Mouse (Mus musculus) heart, embryonic 10.5 days (tissue): ENCODE results near the gene Hspbap1. TPM values are rescaled to one million over a fixed set of nuclear protein-coding genes. Genes with fewer than 3 reads are reported as not detected.
A peak's percentile ranks its signal among the peaks of the same experiment; 100 is the strongest.

Source experiments
- DNase-seq: peaks from one replicate; pipeline ENCODE4 v3.0.0-alpha.2; 2017; ENCODE audit warnings: low spot score
- H3K27ac ChIP-seq: fragments of 300-500 bp; sonication (generic); 2 replicates; pipeline ENCODE4 v1.5.1; 2016; ENCODE audit warnings: mild to moderate bottlenecking
- H3K27me3 ChIP-seq: fragments of 300-500 bp; sonication (generic); 2 replicates; pipeline ENCODE4 v1.6.1; 2016; ENCODE audit warnings: mild to moderate bottlenecking; ENCODE audit not compliant: poor library complexity, insufficient read depth, severe bottlenecking
- H3K36me3 ChIP-seq: fragments of 300-500 bp; sonication (generic); 2 replicates; pipeline ENCODE4 v1.6.1; 2016; ENCODE audit warnings: mild to moderate bottlenecking, moderate library complexity
- H3K4me1 ChIP-seq: fragments of 300-500 bp; sonication (generic); 2 replicates; pipeline ENCODE4 v1.6.1; 2016; ENCODE audit warnings: mild to moderate bottlenecking
- H3K4me3 ChIP-seq: fragments of 300-500 bp; sonication (generic); 2 replicates; pipeline ENCODE4 v1.5.1; 2016; ENCODE audit warnings: mild to moderate bottlenecking, moderate library complexity
- H3K9me3 ChIP-seq: fragments of 300-500 bp; sonication (generic); 2 replicates; pipeline ENCODE4 v1.6.1; 2016; ENCODE audit warnings: mild to moderate bottlenecking, moderate library complexity
- WGBS: fragments of 180-500 bp; shearing (Covaris S2); methylation state at CpG from one replicate; pipeline ENCODE4 v1.1.7; 2016; 5-methylcytosine and 5-hydroxymethylcytosine counted together
- polyA plus RNA-seq: library from polyadenylated mRNA; unstranded; fragments of >200 nt; fragmentation: Nextera tagmentation; extraction: Ambion mirVana; gene quantifications from 2 replicates; pipeline ENCODE4 v1.2.1, GENCODE M21; 2016

Hspbap1 gene
- polyA plus RNA-seq, 1 experiment from 2014 or later = 21.8 TPM

DNA sequence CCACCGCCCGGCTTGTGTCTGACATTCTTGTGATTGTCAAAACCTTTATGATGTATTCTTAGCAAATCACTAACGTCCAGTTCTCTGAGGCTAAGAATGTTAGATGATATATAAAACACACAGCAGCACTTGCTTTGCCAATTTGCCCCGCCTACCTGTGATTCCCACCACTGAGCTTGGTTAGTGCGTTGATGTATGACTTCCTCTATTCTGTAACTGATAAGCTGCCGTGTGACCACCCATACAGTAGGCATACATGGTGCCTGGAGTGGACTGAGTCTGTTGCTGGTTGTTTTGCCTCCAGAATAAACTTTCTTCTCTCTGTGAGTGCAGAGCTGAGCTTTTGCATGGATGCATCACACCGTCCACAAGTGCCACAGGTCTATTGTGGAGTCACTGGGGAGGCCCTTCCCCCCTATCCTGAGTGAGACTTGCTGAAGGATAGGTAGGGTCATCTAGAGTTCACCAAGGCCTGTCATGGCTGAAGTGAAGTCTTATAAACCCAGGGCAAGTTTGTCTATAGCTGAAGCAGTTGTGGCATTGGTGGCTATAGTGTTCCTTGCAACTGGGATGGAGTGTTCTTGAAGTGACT lies 14.1 kb downstream of the Hspbap1 start:
- DNase-seq = peak; percentile 58
- Histone ChIP-seq H3K4me3 (no peak overlapping the region), H3K27me3 (no peaks in the 10 kb centered on the region), H3K4me1 (peaks cover 32% of the 10 kb centered on the region), H3K36me3 (peaks cover 9% of the 10 kb centered on the region; the same call in 1 of the 2 replicates), H3K9me3 (no peaks in the 10 kb centered on the region), H3K27ac (peak overlapping the region; percentile 10; the same call in 1 of the 2 replicates)
- 67% methylated on average over 7 of the region's 7 CpGs for WGBS

DNA sequence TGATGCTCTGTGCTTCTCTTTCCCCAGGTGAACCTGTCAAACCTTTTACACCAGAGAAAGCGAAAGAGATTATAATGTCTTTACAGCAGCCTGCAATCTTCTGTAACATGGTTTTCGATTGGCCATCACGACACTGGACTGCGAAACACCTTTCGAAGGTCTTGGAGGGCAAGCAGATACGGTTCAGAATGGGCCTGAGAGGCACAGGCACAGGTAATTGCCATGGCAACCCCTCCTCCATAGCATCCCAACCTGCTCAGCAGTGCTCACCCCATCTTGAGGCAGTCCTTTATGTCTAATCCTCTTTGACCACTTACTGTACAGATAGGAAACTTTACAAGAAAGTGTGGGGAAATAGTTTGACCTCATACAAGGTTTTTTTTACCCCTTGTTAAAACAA lies 17.0 kb downstream of the Hspbap1 start:
- 92% methylated on average over 6 of the region's 6 CpGs for WGBS
- H3K27ac ChIP-seq = no peak overlapping the region
- H3K9me3 ChIP-seq = no peaks in the 10 kb centered on the region
- peaks cover 21% of the 10 kb centered on the region; the same call in 1 of the 2 replicates for H3K36me3 ChIP-seq
- H3K27me3 ChIP-seq = no peaks in the 10 kb centered on the region
- peak; percentile 33 for DNase-seq
- H3K4me3 ChIP-seq = no peak overlapping the region
- peaks cover 36% of the 10 kb centered on the region for H3K4me1 ChIP-seq

DNA sequence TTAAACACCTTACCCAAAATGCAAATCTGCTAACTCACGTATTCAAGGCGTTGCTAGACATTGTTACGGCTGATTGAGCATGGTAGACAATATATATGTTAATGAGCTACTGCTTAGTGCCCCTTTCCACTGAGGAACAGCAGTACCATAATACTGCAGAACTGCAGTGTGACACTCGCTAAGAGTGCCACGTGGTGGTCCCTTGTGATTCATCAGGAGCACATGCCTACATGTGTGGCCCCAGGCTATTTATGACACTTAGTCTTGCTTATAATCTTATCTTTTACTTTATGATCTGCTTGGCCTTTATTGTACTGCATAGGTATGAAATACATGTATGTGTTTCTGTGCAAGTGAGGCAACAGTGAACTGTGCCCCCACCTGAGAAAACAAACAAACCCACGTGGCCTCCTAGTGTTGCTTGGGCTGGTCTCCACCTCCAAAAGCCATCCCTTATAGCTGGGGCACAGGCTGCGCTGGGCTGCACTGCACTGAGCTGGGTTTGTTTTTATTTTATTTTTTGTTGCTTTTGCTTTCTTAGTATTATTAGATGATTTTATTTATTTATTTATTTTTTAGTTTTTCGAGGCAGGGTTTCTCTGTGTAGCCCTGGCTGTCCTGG lies 17.5 kb downstream of the Hspbap1 start:
- Histone ChIP-seq H3K27ac (no peak overlapping the region), H3K4me1 (peaks cover 33% of the 10 kb centered on the region), H3K9me3 (no peaks in the 10 kb centered on the region), H3K36me3 (peaks cover 21% of the 10 kb centered on the region; the same call in 1 of the 2 replicates), H3K27me3 (no peaks in the 10 kb centered on the region), H3K4me3 (no peak overlapping the region)
- DNase-seq = peak; percentile 61
- WGBS = 90% methylated on average over 8 of the region's 8 CpGs

DNA sequence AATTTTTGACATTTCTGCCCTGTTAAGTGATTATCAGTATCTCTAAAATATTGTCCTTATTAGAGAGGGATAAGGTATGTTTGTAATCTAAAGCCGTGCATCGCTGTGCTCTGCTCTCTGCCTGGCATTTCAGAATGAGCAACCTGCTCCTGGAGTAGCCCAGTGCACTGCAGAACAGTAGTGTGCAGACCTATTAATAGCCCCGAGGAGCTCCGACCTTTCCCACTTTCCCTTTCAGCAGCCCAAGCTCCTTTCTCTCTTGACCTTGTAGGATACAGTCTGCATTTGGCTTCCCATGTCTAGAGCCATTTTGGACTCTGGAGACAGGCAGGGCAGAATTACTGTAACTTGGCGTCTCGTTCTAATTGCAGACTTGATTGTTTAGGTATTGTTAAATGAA lies 18.2 kb downstream of the Hspbap1 start:
- peak; percentile 77 for DNase-seq
- Histone ChIP-seq H3K4me1 (peaks cover 26% of the 10 kb centered on the region), H3K9me3 (no peaks in the 10 kb centered on the region), H3K27me3 (no peaks in the 10 kb centered on the region), H3K36me3 (peaks cover 21% of the 10 kb centered on the region; the same call in 1 of the 2 replicates), H3K4me3 (no peak overlapping the region), H3K27ac (peak overlapping the region; percentile 53; the same call in 1 of the 2 replicates)
- 66% methylated on average over 6 of the region's 6 CpGs for WGBS

DNA sequence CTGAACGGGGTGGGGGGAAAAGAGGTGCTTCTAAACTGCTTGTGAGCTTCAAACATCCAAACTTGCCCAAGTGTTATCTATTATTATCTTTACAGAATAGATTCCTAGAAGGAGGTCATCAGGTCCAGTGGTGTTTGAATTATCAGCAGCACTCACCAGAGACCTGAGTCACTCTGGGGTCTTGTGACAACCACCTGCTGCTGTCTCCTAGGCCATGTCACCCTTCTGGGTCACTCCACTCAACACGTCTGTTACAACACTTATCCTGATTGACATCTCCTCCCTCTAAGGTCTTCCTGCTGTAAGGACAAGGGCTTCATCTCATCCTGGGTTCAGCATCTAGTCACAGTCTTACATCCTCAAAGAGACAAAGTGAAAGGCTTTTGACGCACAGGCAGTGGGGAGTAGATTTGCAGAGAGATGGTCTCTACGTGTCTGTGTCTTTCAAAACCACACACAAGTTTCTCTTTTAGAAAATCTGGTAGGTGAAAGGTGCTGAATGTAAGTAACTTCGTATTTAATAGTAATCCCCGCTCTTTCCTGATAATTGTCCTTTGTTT lies 21.9 kb downstream of the Hspbap1 start:
- H3K36me3 ChIP-seq = peaks cover 24% of the 10 kb centered on the region; the same call in 1 of the 2 replicates
- no peak overlapping the region for H3K4me3 ChIP-seq
- peaks cover 16% of the 10 kb centered on the region for H3K4me1 ChIP-seq
- WGBS = 63% methylated on average over 6 of the region's 6 CpGs
- no peaks in the 10 kb centered on the region for H3K27me3 ChIP-seq
- peak; percentile 72 for DNase-seq
- H3K9me3 ChIP-seq = no peaks in the 10 kb centered on the region
- H3K27ac ChIP-seq = no peak overlapping the region

DNA sequence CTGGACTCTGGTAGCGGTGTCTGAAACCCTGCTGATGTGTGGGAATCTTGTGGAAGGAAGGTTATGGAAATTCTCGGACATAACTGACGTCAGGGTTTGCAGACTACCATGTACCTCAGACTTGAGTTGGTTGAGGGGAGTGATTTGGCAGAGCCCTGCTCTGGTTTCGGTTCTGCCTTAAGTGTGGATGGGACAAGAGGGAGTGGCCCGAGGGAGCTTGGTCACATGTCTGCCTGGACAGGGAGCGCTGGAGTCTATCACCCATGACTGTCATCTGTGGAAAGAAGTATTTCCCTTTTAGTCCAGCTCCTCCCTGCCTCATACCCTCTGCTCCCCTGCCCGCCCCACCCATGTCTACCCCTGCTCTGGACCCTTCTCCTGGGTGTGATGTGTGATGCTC lies 32.0 kb downstream of the Hspbap1 start:
- Histone ChIP-seq H3K4me1 (peaks cover 13% of the 10 kb centered on the region; the same call in 1 of the 2 replicates), H3K4me3 (no peak overlapping the region), H3K27me3 (no peaks in the 10 kb centered on the region), H3K36me3 (peaks cover 40% of the 10 kb centered on the region), H3K9me3 (no peaks in the 10 kb centered on the region), H3K27ac (no peak overlapping the region)
- 74% methylated on average over 7 of the region's 7 CpGs for WGBS
- DNase-seq = peak; percentile 65

DNA sequence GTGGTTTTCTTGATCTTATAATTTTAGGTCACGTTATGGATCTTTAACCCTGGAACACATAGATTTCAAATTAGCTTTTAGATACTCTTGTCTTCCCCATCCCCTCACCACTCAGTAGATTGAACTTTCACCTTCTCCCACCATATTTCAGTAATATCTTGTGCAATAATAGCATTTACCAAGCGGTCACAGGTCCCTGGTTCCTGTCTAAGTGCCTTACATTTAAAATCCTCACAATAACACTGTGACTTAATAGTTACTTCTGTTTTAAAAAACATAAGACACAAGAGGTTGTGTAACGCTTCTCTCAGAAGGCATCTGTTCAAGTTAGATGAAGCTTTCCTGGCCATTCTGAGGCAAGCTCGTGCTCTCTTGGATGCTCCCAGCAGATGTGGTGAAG lies 33.5 kb downstream of the Hspbap1 start:
- WGBS = 92% methylated on average over 4 of the region's 4 CpGs
- Histone ChIP-seq H3K4me3 (no peak overlapping the region), H3K36me3 (peaks cover 30% of the 10 kb centered on the region), H3K9me3 (no peaks in the 10 kb centered on the region), H3K4me1 (peaks cover 13% of the 10 kb centered on the region; the same call in 1 of the 2 replicates), H3K27ac (no peak overlapping the region), H3K27me3 (no peaks in the 10 kb centered on the region)
- peak; percentile 56 for DNase-seq

DNA sequence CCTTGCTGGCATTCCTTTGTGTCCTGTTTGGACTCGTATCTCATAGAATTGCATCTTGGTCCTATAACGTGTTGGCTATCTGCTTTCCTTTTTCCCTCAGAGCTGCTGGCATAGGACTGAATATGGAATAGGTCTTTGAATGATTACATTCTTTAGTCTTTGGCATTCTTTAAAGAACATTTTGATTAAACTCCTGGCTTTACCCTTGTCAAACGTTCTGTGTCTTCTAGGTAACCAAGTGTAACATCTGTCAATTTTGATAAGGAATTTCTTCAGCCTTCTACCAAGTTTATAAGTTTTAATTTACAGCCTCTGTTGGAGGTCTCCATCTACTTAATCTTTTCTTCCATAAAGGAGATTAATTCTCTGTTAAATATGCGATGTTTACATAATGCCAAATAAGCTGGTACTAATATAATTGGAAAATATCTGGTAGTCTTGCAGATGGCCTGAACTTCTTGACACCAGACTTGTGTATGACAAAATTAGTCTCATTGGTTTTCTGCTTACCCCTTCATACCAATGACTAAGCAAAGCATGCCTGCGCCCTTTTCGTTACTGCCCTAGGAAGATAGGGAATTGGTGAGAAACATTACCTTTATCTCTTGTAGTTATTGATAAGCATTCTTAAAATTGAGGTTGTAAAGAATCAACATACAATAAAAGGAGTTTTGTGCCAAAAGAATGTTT lies 36.9 kb downstream of the Hspbap1 start:
- Histone ChIP-seq H3K36me3 (peaks cover 15% of the 10 kb centered on the region), H3K27ac (no peak overlapping the region), H3K27me3 (no peaks in the 10 kb centered on the region), H3K9me3 (no peaks in the 10 kb centered on the region), H3K4me1 (peaks cover 10% of the 10 kb centered on the region; the same call in 1 of the 2 replicates), H3K4me3 (no peak overlapping the region)
- peak; percentile 63 for DNase-seq
- 78% methylated on average over 6 of the region's 6 CpGs for WGBS

DNA sequence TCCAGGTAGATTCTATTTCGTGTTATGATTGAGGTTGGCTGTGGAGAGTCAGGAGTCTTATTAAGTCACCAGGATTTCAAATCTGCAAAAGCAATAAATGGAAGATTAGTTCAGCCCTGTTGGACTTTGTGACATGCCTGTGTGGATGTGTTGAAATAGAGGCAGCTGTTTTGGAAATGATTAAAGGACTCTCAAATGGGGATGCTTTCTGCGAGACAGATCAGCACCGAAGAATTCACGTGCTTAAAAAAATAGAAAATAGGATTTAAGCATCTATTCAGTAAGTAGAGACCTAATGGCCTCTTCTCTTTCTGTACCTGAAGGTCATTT lies 37.5 kb downstream of the Hspbap1 start:
- Histone ChIP-seq H3K27me3 (no peaks in the 10 kb centered on the region), H3K4me1 (peaks cover 6% of the 10 kb centered on the region; the same call in 1 of the 2 replicates), H3K27ac (no peak overlapping the region), H3K36me3 (peaks cover 12% of the 10 kb centered on the region), H3K9me3 (no peaks in the 10 kb centered on the region), H3K4me3 (no peak overlapping the region)
- WGBS = 86% methylated on average over 4 of the region's 4 CpGs
- DNase-seq = peak; percentile 66

DNA sequence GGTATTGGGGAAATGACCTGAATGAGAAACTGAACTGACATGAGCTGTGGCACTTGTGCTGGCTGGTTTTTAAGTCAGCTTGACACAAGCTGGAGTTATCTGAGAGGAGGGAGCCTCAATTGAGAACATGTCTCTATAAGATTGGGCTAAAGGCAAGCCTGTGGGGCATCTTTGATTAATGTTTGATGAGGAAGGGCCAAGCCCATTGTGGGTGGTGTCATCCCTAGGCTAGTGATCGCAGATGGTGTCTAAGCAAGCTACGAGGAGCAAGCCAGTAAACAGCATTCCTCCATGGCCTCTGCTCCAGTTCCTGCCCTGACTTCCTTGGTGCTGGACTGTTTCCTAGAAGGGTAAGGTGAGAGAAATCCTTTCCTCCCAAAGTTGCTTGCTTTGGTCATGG lies 38.7 kb downstream of the Hspbap1 start:
- H3K36me3 ChIP-seq = peaks cover 14% of the 10 kb centered on the region
- H3K27ac ChIP-seq = no peak overlapping the region

DNA sequence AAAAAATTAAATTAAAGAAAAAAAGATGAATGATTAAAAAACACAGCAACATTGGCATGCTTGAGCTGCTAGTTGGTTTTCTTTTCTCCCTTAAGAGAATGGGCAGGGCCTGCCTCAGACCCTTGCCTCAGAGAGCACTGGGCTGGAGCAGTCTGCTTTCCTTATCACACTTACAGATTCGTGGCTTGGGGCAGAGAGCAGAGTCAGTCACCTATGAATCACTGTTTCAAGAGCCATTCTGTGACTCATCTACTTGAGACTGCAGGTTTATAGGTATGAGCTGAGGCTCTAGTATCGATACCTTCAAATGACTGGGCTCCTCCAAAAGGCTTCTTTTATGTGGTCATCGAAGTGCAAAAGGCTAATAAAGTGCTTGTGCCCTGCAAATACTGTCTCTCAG lies 42.9 kb downstream of the Hspbap1 start:
- no peak for DNase-seq
- Histone ChIP-seq H3K27ac (no peak overlapping the region), H3K4me3 (no peak overlapping the region), H3K36me3 (peaks cover 21% of the 10 kb centered on the region), H3K9me3 (no peaks in the 10 kb centered on the region), H3K27me3 (no peaks in the 10 kb centered on the region), H3K4me1 (no peaks in the 10 kb centered on the region)
- 62% methylated on average over 3 of the region's 3 CpGs for WGBS

More for the DNA sequence above, 38.7 kb downstream of the Hspbap1 start:
- H3K27me3 ChIP-seq = no peaks in the 10 kb centered on the region
- H3K4me3 ChIP-seq = no peak overlapping the region
- no peaks in the 10 kb centered on the region for H3K9me3 ChIP-seq
- no peaks in the 10 kb centered on the region; the same call in 1 of the 2 replicates for H3K4me1 ChIP-seq
- DNase-seq = peak; percentile 65
- 94% methylated on average over 2 of the region's 2 CpGs for WGBS

DNA sequence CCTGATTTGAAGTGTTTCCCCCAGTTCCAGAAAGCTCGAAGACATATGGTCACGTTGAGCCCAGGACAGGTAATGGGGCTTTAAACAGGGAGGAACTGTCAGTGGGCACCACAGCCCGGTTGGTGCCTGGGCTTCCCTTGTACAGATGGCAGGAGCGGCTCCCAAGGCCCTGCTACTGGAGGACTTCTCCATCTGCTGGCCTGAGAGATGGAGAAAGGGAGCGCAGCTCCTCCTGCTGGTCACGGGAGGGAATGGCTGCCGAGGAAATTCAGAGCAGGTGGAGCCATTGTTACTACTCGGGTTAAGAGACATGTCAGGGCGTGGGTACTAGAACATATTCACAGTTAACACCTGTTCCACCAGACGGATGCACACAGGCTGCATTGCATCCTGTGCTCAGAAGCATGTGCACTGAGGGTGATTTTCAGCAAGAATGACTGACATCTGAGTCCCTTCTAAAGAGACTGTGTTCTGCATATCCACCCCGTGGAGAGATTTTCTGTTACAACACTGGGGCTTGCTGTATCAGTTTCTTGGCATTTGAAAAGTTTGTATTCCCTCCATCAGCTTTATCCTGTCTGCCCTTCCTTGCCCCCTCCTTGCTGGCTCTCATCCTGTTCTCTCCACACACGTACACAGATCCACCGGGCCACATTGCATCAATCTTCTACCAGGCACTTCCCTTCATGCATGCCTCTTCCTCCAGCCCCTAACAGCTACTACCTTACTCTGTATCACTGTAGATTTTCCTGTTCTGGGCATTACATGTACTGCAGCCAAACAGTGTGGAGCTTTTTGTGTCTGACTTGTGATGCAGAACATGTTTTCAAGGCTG lies 47.3 kb downstream of the Hspbap1 start:
- H3K9me3 ChIP-seq = no peaks in the 10 kb centered on the region
- H3K36me3 ChIP-seq = peaks cover 38% of the 10 kb centered on the region; the same call in 1 of the 2 replicates
- WGBS = 44% methylated on average over 13 of the region's 13 CpGs
- peak; percentile 87 for DNase-seq
- no peak overlapping the region for H3K4me3 ChIP-seq
- no peaks in the 10 kb centered on the region for H3K27me3 ChIP-seq
- no peaks in the 10 kb centered on the region for H3K4me1 ChIP-seq
- no peak overlapping the region for H3K27ac ChIP-seq
